Mouse (Mus musculus): Measurements from ENCODE around the gene Mxi1. TPM values are rescaled to one million over a fixed set of nuclear protein-coding genes. Genes with fewer than 3 reads are reported as not detected.

Mxi1 gene
- polyA plus RNA-seq, 1 experiment from 2014 or later = 42.7 TPM

DNA sequence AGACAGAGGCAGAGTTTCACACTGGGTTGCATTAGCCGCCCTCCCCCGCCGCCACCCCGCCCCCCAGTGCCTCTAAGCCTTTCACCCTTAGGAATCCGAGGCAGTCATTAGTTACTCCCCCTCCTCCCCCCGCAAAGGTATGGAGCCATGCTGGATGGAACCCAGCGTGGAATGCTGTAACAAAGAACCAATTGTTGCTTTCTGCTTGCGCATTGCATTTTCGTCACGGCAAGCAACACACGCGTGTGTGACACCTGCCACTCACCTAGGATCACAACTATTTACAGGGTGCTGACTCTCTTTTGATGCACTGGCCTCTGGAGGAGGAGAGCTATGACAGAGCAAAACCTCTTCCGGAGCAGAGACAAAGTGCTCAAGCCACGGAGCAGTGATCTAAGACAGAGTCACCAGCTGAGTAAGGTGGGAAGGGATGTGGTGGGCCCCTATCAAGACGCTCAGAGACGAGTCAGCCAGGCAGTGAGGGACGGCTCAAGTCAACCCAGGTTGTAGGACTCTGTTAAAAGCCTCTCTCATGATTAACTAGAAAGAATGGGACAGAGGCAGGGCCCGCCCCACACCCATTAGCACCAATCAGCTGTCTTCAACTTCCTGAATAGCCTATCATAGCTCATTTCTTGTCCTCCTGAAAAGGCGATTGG, 110.7 kb downstream of the Mxi1 start:
- WGBS = under 1% methylated on average over 19 of the region's 19 CpGs
- peak overlapping the region; percentile 85 for H3K4me2 ChIP-seq

DNA sequence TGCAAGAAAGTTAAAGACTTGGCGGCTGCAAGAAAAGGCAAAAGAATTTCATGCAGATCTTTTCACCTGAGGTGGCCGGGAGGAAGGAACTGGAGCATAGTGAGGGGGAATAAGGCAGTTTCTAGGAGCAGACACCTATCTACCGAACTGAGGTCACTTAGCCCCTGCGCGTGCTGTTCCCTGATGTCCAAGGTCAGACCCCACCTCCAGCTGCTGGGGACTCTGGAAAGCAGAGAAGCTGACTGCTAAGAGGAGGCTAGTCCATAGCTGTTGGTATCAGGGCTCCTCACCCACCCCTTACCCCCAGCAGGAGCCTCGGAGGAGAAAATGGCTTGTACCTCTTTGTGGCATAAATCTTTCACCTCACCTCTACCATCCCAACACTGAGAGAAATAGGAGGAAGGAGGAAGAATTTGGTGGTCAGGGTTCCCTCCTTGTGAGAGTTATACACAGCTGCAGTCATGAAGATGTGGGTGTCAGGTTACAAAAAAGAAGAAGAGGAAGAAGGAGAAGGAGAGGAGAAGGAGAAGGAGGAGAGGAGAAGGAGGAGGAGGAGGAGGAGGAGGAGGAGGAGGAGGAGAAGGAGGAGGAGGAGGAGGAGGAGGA, 111.4 kb downstream of the Mxi1 start:
- Histone ChIP-seq H3K9ac (peak overlapping the region; percentile 55), H3K27ac (ENCODE audit: poor library complexity, severe bottlenecking) (peak overlapping the region; percentile 91), H3K4me3 (peak overlapping the region; percentile 50), H3K36me3 (no peaks in the 10 kb centered on the region), H3K4me2 (peak overlapping the region; percentile 85), H3K4me1 (replicated peaks) (peaks cover 19% of the 10 kb centered on the region), H3K9me3 (replicated peaks) (no peaks in the 10 kb centered on the region), H3K27me3 (replicated peaks) (no peaks in the 10 kb centered on the region)
- no peak for ATAC-seq (ENCODE audit: insufficient number of reproducible peaks, low FRiP score)
- 2% methylated on average over 6 of the region's 6 CpGs for WGBS

More for the DNA sequence above, 110.7 kb downstream of the Mxi1 start:
- Histone ChIP-seq H3K27ac (ENCODE audit: poor library complexity, severe bottlenecking) (peak overlapping the region; percentile 91), H3K27me3 (replicated peaks) (no peaks in the 10 kb centered on the region), H3K36me3 (no peaks in the 10 kb centered on the region), H3K4me3 (peak overlapping the region; percentile 50), H3K9me3 (replicated peaks) (no peaks in the 10 kb centered on the region), H3K4me1 (replicated peaks) (peaks cover 19% of the 10 kb centered on the region), H3K9ac (peak overlapping the region; percentile 71)
- peak; percentile 88 for ATAC-seq (ENCODE audit: insufficient number of reproducible peaks, low FRiP score)

DNA sequence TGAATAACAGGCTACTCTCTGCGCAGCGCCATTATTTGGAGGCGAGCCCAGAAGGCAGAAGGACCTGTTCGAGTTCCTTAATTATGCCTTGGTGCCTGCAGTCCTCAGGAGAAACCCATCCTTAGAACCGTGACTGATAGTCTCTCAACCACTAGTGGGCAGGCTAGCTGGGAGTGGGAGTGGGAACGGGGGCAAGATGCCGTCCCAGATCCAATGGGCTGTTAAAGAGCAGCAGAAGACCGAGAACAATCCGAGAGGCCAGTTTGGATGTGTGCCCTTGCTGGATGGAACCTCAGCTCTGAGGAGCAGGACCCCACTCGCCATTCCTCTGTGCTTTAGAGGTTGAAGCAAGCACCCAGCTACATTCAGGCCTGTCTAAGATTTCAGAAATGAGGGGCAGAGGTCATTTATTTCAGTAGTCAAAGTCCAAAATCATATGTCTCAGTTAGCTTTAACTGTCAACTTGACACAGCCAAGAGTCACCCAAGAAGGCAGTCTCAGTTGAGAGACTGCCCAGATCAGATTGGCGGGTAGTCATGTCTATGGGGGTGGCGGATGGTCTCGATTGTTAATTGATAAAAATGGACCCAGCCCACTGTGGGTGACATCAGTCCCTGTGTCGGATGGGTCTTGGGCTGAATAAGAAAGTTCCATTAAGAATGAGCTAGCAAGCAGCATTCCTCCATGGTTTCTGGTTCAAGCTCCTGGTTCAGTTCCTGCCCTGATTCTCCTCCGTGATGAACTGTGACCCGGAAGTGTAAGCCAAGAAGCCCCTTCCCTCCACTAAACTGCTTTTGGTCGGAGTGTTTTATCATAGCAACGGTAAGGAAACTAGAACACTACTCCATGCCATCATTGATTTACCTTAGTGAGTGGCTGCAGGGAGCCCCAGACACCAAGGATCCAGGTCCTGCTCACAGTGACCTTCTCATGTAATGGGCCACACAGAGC, 112.3 kb downstream of the Mxi1 start:
- Histone ChIP-seq H3K36me3 (no peaks in the 10 kb centered on the region), H3K4me3 (no peak overlapping the region), H3K27ac (ENCODE audit: poor library complexity, severe bottlenecking) (no peak overlapping the region), H3K4me2 (no peak overlapping the region), H3K4me1 (replicated peaks) (peaks cover 27% of the 10 kb centered on the region), H3K9ac (no peak overlapping the region), H3K9me3 (replicated peaks) (no peaks in the 10 kb centered on the region), H3K27me3 (replicated peaks) (no peaks in the 10 kb centered on the region)
- ATAC-seq (ENCODE audit: insufficient number of reproducible peaks, low FRiP score) = no peak
- WGBS = 63% methylated on average over 18 of the region's 18 CpGs

DNA sequence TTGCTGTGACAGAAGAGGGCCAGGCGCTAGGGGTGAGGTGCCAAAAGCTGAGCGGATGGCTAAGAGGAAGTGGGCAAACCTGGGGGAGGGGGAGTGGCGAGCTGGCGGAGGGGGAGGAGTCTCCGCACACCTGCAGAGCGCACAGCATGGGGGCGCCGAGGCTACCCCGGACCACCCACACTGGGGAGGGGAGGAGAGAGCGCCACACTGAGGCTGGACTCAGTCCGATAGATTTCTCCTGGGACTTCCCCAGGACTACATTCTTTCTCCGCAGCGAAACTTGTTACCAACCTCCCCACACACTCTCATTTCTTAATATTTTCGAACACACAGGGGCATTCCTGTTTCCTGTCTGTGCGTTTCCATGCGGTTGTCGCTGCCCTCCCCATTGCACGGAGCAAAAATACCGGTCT, 113.0 kb downstream of the Mxi1 start:
- Histone ChIP-seq H3K4me1 (replicated peaks) (peaks cover 34% of the 10 kb centered on the region), H3K9me3 (replicated peaks) (no peaks in the 10 kb centered on the region), H3K27ac (ENCODE audit: poor library complexity, severe bottlenecking) (no peak overlapping the region), H3K4me3 (no peak overlapping the region), H3K4me2 (peak overlapping the region; percentile 49), H3K9ac (0 out of 2 replicates have a peak overlapping the region, but pooled peaks have one; percentile 16), H3K27me3 (replicated peaks) (no peaks in the 10 kb centered on the region), H3K36me3 (no peaks in the 10 kb centered on the region)
- no peak for ATAC-seq (ENCODE audit: insufficient number of reproducible peaks, low FRiP score)
- 20% methylated on average over 18 of the region's 19 CpGs for WGBS

- H3K4me1 ChIP-seq (replicated peaks) = peaks cover 36% of the 10 kb centered on the region
- no peaks in the 10 kb centered on the region for H3K9me3 ChIP-seq (replicated peaks)
- no peak overlapping the region for H3K4me3 ChIP-seq
- H3K36me3 ChIP-seq = no peaks in the 10 kb centered on the region
- peak overlapping the region; percentile 49 for H3K4me2 ChIP-seq
- H3K27ac ChIP-seq (ENCODE audit: poor library complexity, severe bottlenecking) = no peak overlapping the region
- H3K9ac ChIP-seq = 0 out of 2 replicates have a peak overlapping the region, but pooled peaks have one; percentile 16
- no peaks in the 10 kb centered on the region for H3K27me3 ChIP-seq (replicated peaks)
- no peak for ATAC-seq (ENCODE audit: insufficient number of reproducible peaks, low FRiP score)
- WGBS = 52% methylated on average over 17 of the region's 17 CpGs
Observed at GRCm38 (mm10) chr19:53423816-53424465, 113.6 kb downstream of the Mxi1 start.

GRCm38 (mm10) chr19:53424629-53425028, 114.3 kb downstream of the Mxi1 start:
- Histone ChIP-seq H3K9ac (no peak overlapping the region), H3K4me2 (peak overlapping the region; percentile 8; the same call in 1 of the 2 replicates), H3K4me3 (no peak overlapping the region), H3K27me3 (replicated peaks) (no peaks in the 10 kb centered on the region), H3K9me3 (replicated peaks) (no peaks in the 10 kb centered on the region), H3K36me3 (no peaks in the 10 kb centered on the region), H3K27ac (ENCODE audit: poor library complexity, severe bottlenecking) (no peak overlapping the region), H3K4me1 (replicated peaks) (peaks cover 36% of the 10 kb centered on the region)
- no peak for ATAC-seq (ENCODE audit: insufficient number of reproducible peaks, low FRiP score)
- 43% methylated on average over 18 of the region's 18 CpGs for WGBS

Other genes with a start within 250 kb of the Mxi1 start
- gene Add3, start 170.1 kb upstream of the Mxi1 start, polyA plus RNA-seq (2016; fragmentation: Nextera tagmentation; extraction: Ambion mirVana) = 154 and 157 TPM in 2 replicates
- gene Gm10197, start 61.2 kb downstream of the Mxi1 start, polyA plus RNA-seq (2016; fragmentation: Nextera tagmentation; extraction: Ambion mirVana) = not detected in 2 replicates
- gene Smndc1, start 80.1 kb downstream of the Mxi1 start, polyA plus RNA-seq (2016; fragmentation: Nextera tagmentation; extraction: Ambion mirVana) = 30.5 and 33.0 TPM in 2 replicates
- gene Dusp5, start 218.6 kb downstream of the Mxi1 start, polyA plus RNA-seq (2016; fragmentation: Nextera tagmentation; extraction: Ambion mirVana) = 12.4 and 14.3 TPM in 2 replicates